Mouse (Mus musculus): Measurements from ENCODE around the gene Rrm2.

GRCm38 (mm10) chr12:24680096-24680491 is 27.9 kb upstream of the Rrm2 start:
- TF ChIP-seq CTCF (IDR thresholded peaks at IDR 0.05; ENCODE audit: low read depth) (no peak), EP300 (IDR thresholded peaks at IDR 0.05; ENCODE audit: low read depth) (no peak)

Measured in liver, embryonic 14.5 days (tissue).